Mouse (Mus musculus): ENCODE results near the gene Gm20388. TPM values are rescaled to one million over a fixed set of nuclear protein-coding genes. Genes with fewer than 3 reads are reported as not detected.

Gene Gm20388
- polyA plus RNA-seq, 1 experiment from 2014 or later: 5.5 TPM

DNA sequence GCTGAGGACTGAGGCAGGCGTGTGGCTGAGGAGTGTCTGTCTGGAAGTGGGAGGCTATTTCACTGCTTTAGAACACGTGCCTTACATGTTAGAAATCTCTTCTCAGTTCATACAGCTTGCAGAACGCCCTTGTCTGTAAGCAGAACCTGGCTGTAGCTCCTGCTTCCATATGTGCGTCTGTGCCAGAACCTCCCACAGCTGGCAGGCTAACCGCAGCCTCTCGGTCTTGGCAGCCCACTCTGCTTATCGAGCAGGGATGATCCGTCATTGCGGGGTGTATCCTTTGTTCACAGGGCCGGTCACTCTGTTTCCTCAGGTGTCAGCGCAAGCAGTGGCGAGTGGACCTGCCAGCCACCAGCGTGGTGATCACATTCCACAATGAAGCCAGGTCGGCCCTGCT is 4412.7 kb downstream of the Gm20388 start:
- H3K9ac ChIP-seq: no peak overlapping the region
- no peaks in the 10 kb centered on the region for H3K27me3 ChIP-seq
- peaks cover 17% of the 10 kb centered on the region; the same call in 1 of the 2 replicates for H3K36me3 ChIP-seq
- 73% methylated on average over 14 of the region's 14 CpGs for WGBS
- no peaks in the 10 kb centered on the region for H3K9me3 ChIP-seq
- no peak overlapping the region for H3K27ac ChIP-seq
- H3K4me2 ChIP-seq: no peak overlapping the region
- H3K4me1 ChIP-seq: peaks cover 23% of the 10 kb centered on the region
- H3K4me3 ChIP-seq: no peak overlapping the region
- no peak for ATAC-seq (ENCODE audit: borderline replicate concordance, extremely low read depth, low FRiP score, low TSS enrichment)

DNA sequence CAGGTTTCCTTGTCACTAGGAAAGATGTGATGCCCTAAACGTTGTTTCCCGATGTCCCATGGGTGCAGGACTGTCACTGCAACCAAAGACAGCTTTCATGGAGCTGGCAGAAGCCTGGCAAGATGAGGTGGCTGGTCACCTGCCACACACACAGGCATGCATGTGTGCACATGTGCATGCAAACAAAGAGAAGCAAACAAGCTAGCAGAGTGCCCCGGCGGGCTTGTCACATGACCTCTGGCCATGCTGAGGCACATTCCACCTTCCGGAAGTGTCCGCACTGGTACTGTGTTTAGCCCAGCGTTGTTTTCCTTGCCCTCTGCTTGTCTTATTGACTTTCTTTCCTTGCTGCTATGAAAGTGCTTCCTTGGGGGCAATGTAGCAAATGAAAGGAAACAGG is 4417.6 kb downstream of the Gm20388 start:
- Histone ChIP-seq H3K4me2 (no peak overlapping the region), H3K27ac (no peak overlapping the region), H3K27me3 (no peaks in the 10 kb centered on the region), H3K9ac (no peak overlapping the region), H3K36me3 (peaks cover 20% of the 10 kb centered on the region; the same call in 1 of the 2 replicates), H3K9me3 (no peaks in the 10 kb centered on the region), H3K4me3 (no peak overlapping the region), H3K4me1 (no peaks in the 10 kb centered on the region)
- no peak for ATAC-seq (ENCODE audit: borderline replicate concordance, extremely low read depth, low FRiP score, low TSS enrichment)
- whole genome bisulfite sequencing: 68% methylated on average over 7 of the region's 7 CpGs

DNA sequence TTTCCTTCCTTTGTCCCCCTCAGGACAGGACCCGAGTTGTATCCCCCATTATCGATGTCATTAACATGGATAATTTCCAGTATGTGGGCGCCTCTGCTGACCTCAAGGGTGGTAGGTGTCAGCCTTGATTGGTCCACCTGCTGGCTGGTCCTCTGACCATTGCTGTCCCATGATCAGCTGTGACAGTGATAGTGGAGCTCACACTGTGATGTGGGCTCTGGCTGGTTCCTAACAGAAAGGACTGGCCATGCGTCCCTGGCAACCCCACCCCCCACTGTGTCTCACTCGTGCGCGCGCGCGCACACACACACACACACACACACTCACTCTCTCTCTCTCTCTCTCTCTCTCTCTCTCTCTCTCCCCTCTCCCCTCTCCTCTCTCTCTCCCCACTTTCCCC is 4419.0 kb downstream of the Gm20388 start:
- ATAC-seq (ENCODE audit: borderline replicate concordance, extremely low read depth, low FRiP score, low TSS enrichment): no peak
- Histone ChIP-seq H3K27me3 (no peaks in the 10 kb centered on the region), H3K4me3 (no peak overlapping the region), H3K4me1 (no peaks in the 10 kb centered on the region), H3K36me3 (peaks cover 17% of the 10 kb centered on the region; the same call in 1 of the 2 replicates), H3K27ac (no peak overlapping the region), H3K9me3 (no peaks in the 10 kb centered on the region), H3K4me2 (no peak overlapping the region), H3K9ac (no peak overlapping the region)
- 73% methylated on average over 10 of the region's 10 CpGs for WGBS

DNA sequence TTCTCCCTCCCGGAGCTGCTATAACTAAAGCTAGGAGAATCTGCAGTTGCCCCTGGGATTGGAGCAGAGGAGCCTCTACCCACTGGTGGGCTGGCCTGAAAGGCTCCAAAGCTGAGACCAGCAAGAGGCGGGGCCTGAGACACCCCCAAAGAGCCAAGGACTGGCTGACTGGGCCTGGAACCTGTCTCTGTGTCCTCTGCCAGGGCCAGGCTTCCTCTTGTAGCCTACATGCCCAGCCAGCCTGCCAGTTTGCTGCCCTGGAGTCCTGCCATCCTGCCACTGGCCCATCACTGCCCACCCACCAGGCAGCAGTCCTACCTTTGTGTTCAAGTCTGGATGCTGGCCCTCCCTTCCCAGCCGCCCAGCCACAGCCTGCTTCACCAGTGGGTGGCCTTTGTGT is 4419.8 kb downstream of the Gm20388 start:
- no peak for ATAC-seq (ENCODE audit: borderline replicate concordance, extremely low read depth, low FRiP score, low TSS enrichment)
- no peak overlapping the region for H3K4me3 ChIP-seq
- no peaks in the 10 kb centered on the region for H3K27me3 ChIP-seq
- H3K27ac ChIP-seq: no peak overlapping the region
- no peak overlapping the region for H3K4me2 ChIP-seq
- H3K9ac ChIP-seq: no peak overlapping the region
- WGBS: 76% methylated on average over 2 of the region's 3 CpGs
- no peaks in the 10 kb centered on the region for H3K9me3 ChIP-seq
- no peaks in the 10 kb centered on the region for H3K4me1 ChIP-seq
- peaks cover 23% of the 10 kb centered on the region; the same call in 1 of the 2 replicates for H3K36me3 ChIP-seq

DNA sequence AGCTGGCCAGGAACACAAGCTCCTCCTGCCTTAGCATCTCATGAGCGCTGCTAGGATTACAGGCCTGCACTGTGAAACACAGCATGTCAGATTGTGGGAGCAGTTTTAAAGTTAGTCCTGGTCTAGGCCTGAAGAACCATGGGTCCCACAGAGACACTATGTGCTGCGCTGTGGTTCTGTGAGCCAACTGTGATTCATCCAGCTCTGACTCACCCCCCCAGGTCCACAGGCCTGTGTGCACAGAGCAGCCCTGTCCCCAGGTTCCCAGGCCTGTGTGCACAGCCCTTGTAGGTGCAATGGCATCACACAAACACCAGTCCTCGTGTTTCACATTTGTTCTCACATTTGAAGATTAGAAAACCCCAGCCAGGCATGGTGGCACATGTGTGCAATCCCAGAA is 4420.5 kb downstream of the Gm20388 start:
- Histone ChIP-seq H3K36me3 (peaks cover 20% of the 10 kb centered on the region; the same call in 1 of the 2 replicates), H3K27ac (no peak overlapping the region), H3K4me1 (no peaks in the 10 kb centered on the region), H3K9ac (no peak overlapping the region), H3K9me3 (no peaks in the 10 kb centered on the region), H3K4me2 (no peak overlapping the region), H3K27me3 (no peaks in the 10 kb centered on the region), H3K4me3 (no peak overlapping the region)
- 91% methylated on average over 3 of the region's 3 CpGs for WGBS
- ATAC-seq (ENCODE audit: borderline replicate concordance, extremely low read depth, low FRiP score, low TSS enrichment): no peak

DNA sequence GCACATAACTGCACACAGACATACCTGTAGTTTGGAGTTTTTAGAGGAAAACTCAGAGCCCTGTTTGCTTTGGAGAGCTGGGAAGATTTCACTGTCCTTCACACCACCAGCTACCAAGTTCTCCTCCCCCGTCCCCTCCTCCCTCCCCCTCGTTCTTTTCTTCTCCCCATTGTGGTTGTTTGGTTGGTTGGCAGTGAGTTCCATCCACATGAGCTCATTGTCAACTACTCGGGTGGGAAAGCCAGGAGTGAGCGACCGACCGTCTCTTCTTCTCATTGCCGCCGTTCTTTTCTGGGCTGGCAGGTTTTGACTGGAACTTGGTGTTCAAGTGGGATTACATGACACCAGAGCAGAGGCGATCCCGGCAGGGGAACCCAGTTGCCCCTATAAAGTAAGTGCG is 4421.1 kb downstream of the Gm20388 start:
- Histone ChIP-seq H3K4me1 (no peaks in the 10 kb centered on the region), H3K4me2 (no peak overlapping the region), H3K9ac (no peak overlapping the region), H3K9me3 (no peaks in the 10 kb centered on the region), H3K27me3 (no peaks in the 10 kb centered on the region), H3K27ac (no peak overlapping the region), H3K4me3 (no peak overlapping the region), H3K36me3 (peaks cover 24% of the 10 kb centered on the region; the same call in 1 of the 2 replicates)
- no peak for ATAC-seq (ENCODE audit: borderline replicate concordance, extremely low read depth, low FRiP score, low TSS enrichment)
- WGBS: 73% methylated on average over 11 of the region's 11 CpGs

DNA sequence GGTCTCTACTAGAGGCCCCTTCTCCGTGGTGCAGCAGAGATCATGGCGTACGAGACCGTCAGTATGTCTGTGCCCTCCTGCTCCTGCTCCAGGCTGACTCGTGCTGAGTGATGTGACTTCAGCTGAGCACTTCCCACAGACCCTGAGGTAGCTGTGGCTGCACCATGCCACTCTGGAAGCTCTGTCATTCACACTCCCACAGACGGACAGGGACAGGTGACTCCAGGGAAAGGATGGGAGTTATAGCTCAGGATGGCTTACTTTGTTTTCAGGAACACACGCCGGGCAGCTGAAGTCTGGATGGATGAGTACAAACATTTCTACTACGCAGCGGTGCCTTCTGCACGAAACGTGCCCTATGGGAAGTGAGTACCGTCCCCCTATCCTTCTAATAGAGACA is 4425.7 kb downstream of the Gm20388 start:
- H3K36me3 ChIP-seq: peaks cover 22% of the 10 kb centered on the region; the same call in 1 of the 2 replicates
- WGBS: 93% methylated on average over 13 of the region's 13 CpGs
- no peak for ATAC-seq (ENCODE audit: borderline replicate concordance, extremely low read depth, low FRiP score, low TSS enrichment)

DNA sequence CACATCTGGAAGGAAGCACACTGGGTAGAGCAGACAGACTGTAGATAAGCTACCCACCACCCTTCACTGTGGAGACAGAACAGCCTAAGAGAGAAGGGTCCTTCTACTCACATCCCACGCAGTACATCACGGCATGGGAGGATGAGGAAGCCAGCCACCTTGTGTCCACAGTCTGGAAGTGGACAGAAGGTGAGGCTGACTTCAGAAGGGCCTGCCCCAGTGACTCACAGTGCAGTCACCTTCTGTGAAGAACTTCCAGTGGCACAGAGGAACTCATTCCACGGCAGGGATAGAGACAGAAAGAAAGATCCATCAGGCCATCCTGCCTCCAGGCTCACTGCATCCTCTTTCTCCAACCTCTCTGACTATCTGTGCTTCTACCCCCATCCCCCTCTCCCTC is 4429.1 kb downstream of the Gm20388 start:
- Histone ChIP-seq H3K4me2 (no peak overlapping the region), H3K9ac (no peak overlapping the region), H3K4me1 (no peaks in the 10 kb centered on the region), H3K27ac (no peak overlapping the region), H3K27me3 (no peaks in the 10 kb centered on the region), H3K36me3 (peaks cover 28% of the 10 kb centered on the region), H3K9me3 (no peaks in the 10 kb centered on the region), H3K4me3 (no peak overlapping the region)
- WGBS: 79% methylated on average over 3 of the region's 3 CpGs
- no peak for ATAC-seq (ENCODE audit: borderline replicate concordance, extremely low read depth, low FRiP score, low TSS enrichment)

More for the DNA sequence above, 4425.7 kb downstream of the Gm20388 start:
- H3K27ac ChIP-seq: no peak overlapping the region
- H3K27me3 ChIP-seq: no peaks in the 10 kb centered on the region
- H3K4me1 ChIP-seq: no peaks in the 10 kb centered on the region
- H3K9ac ChIP-seq: no peak overlapping the region
- H3K4me3 ChIP-seq: no peak overlapping the region
- no peaks in the 10 kb centered on the region for H3K9me3 ChIP-seq
- no peak overlapping the region for H3K4me2 ChIP-seq

DNA sequence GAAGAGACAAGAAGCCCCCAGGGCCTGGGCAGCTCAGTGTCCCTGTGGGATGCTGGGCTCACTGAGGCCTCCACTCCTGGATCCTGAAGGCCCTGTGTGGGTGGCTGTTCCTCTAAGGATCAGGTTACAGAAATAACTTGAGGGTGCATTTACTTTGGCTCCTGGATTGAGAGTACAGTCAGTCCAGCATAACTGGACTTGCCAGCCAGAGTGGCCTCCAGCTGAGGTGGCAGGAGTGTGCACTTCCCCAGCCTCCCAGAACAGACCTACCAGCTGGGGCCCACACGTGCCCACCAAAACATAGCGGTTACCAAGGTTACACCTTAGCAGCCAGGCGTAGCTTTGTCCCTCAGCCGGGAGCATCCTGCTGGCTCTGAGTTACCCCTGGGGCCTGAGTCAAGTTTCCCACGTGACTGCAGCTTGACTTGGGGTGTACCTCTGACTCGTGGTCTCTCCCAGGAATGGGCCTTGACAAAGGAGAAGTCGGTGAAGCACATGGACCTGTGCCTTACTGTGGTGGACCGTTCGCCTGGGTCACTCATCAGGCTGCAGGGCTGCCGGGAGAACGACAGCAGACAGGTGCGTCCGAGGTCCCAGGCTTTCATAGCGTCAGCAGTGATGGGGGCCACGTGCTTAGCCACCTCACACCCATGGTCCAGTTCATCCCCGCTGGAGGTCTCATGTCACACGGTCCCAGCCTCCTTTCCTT is 4429.9 kb downstream of the Gm20388 start:
- H3K9ac ChIP-seq: no peak overlapping the region
- no peaks in the 10 kb centered on the region for H3K4me1 ChIP-seq
- ATAC-seq (ENCODE audit: borderline replicate concordance, extremely low read depth, low FRiP score, low TSS enrichment): no peak
- no peak overlapping the region for H3K4me3 ChIP-seq
- H3K27me3 ChIP-seq: no peaks in the 10 kb centered on the region
- H3K9me3 ChIP-seq: no peaks in the 10 kb centered on the region
- H3K27ac ChIP-seq: no peak overlapping the region
- no peak overlapping the region for H3K4me2 ChIP-seq
- H3K36me3 ChIP-seq: peaks cover 23% of the 10 kb centered on the region
- 67% methylated on average over 17 of the region's 17 CpGs for WGBS

DNA sequence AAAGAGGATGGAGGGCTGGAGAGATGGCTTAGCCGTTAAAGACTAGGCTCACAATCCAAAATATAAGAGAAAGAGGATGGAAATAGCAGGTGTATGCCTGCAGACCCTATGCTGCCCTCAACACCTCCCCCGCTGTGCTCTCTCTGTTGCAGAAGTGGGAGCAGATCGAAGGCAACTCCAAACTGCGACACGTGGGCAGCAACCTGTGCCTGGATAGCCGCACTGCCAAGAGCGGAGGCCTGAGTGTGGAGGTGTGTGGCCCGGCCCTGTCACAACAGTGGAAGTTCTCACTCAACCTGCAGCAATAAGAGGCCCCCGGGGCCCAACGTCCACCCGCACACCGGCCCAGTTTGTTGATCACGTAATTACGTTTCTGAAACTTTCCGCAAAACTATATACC is 4432.5 kb downstream of the Gm20388 start:
- H3K9ac ChIP-seq: no peak overlapping the region
- 92% methylated on average over 15 of the region's 15 CpGs for WGBS
- ATAC-seq (ENCODE audit: borderline replicate concordance, extremely low read depth, low FRiP score, low TSS enrichment): no peak
- no peak overlapping the region for H3K4me3 ChIP-seq
- no peak overlapping the region for H3K27ac ChIP-seq
- H3K9me3 ChIP-seq: no peaks in the 10 kb centered on the region
- H3K36me3 ChIP-seq: peaks cover 17% of the 10 kb centered on the region
- no peaks in the 10 kb centered on the region for H3K4me1 ChIP-seq
- no peaks in the 10 kb centered on the region for H3K27me3 ChIP-seq
- no peak overlapping the region for H3K4me2 ChIP-seq

DNA sequence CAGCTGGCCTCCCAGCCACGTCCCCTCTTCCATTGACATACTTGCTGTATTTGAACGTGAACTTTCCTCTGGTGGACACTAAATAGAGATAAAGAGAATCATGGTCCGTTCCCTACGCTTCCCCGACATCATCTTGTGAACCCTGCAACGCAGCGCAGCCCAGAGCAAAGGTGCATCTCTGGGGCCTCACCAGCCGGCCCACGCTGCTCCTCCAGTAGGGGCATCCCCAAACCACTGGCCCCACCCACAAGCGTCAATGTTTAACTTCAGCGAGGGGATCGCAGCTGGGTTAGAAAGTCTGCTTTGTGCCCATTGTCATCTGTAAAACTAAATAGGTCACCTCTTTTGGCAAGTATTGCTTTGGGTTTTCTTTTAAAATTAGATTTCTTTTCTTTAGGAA is 4433.4 kb downstream of the Gm20388 start:
- Histone ChIP-seq H3K4me1 (no peaks in the 10 kb centered on the region), H3K9me3 (no peaks in the 10 kb centered on the region), H3K9ac (no peak overlapping the region), H3K27ac (no peak overlapping the region), H3K4me2 (no peak overlapping the region), H3K36me3 (peaks cover 17% of the 10 kb centered on the region), H3K27me3 (no peaks in the 10 kb centered on the region), H3K4me3 (no peak overlapping the region)
- 70% methylated on average over 12 of the region's 12 CpGs for WGBS
- no peak for ATAC-seq (ENCODE audit: borderline replicate concordance, extremely low read depth, low FRiP score, low TSS enrichment)

DNA sequence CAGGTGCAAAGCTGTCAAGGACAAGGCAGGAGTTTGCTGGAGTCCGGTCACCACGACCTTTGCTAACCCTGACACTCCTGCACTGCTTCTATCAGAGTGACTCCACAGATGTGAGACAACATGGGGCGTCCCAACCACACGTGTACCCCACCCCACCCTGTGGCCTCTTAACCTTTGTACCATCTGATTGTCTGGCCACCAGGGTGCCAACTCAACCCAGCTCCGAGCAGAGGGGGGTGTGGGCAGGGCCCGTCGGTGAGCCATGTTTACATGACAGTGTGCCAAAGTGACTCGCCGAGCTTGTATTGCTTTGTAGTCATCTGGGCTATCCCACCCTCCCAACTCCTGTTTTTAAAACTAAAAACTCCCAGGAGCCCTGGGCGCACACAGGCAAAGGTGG is 4434.5 kb downstream of the Gm20388 start:
- Histone ChIP-seq H3K27ac (no peak overlapping the region), H3K4me1 (no peaks in the 10 kb centered on the region), H3K36me3 (peaks cover 17% of the 10 kb centered on the region), H3K4me3 (no peak overlapping the region), H3K9me3 (no peaks in the 10 kb centered on the region), H3K4me2 (no peak overlapping the region), H3K27me3 (no peaks in the 10 kb centered on the region), H3K9ac (no peak overlapping the region)
- ATAC-seq (ENCODE audit: borderline replicate concordance, extremely low read depth, low FRiP score, low TSS enrichment): no peak
- WGBS: 69% methylated on average over 10 of the region's 10 CpGs

All from lung, embryonic 15.5 days (tissue).